Mouse (Mus musculus): Measurements from ENCODE around the gene Pik3r4. TPM values are rescaled to one million over a fixed set of nuclear protein-coding genes. Genes with fewer than 3 reads are reported as not detected.
"Not testable (repeated sequence)": the region's sequence is repeated elsewhere in the genome, so short reads cannot be mapped to it uniquely, and the experiment has no call there.

Pik3r4 gene
- 17.2 and 18.7 TPM in 2 replicates for polyA plus RNA-seq (2015; fragmentation: Nextera tagmentation; extraction: Ambion mirVana)

- ATAC-seq (ENCODE audit: insufficient read depth, low FRiP score): peak; percentile 91
- 5% methylated on average over 37 of the region's 37 CpGs for WGBS
Measured at GRCm38 (mm10) chr9:105642460-105643371, at the start of gene Pik3r4. Gene Pik3r4 (plus strand): TSS chr9:105642978.

GRCm38 (mm10) chr9:105598906-105599305, 43.9 kb upstream of the Pik3r4 start:
- Histone ChIP-seq H3K36me3 (ENCODE audit: control insufficient read depth, insufficient read depth, low read length) (no peaks in the 10 kb centered on the region), H3K4me2 (ENCODE audit: low read depth, low read length) (no peak overlapping the region), H3K4me3 (replicated peaks; ENCODE audit: low read length) (no peak overlapping the region), H3K4me1 (ENCODE audit: control insufficient read depth, insufficient read depth, low read length) (no peaks in the 10 kb centered on the region), H3K9me3 (replicated peaks; ENCODE audit: control insufficient read depth, low read length) (no peaks in the 10 kb centered on the region), H3K27me3 (ENCODE audit: control insufficient read depth, insufficient read depth, low read length) (no peaks in the 10 kb centered on the region), H3K27ac (ENCODE audit: low read length) (no peak overlapping the region), H3K9ac (ENCODE audit: low read length) (no peak overlapping the region)
- WGBS: 83% methylated on average over 4 of the region's 4 CpGs
- ATAC-seq (ENCODE audit: insufficient read depth, low FRiP score): no peak

More at GRCm38 (mm10) chr9:105642460-105643371, at the start of gene Pik3r4:
- no peaks in the 10 kb centered on the region for H3K36me3 ChIP-seq (ENCODE audit: control insufficient read depth, insufficient read depth, low read length)
- 0 out of 2 replicates have a peak within 1 kb of the TSS, but pooled peaks have one; percentile 31 for H3K27ac ChIP-seq (ENCODE audit: low read length)
- peak within 1 kb of the TSS; percentile 68 for H3K4me2 ChIP-seq (ENCODE audit: low read depth, low read length)
- 0 out of 2 replicates have a peak, but pooled peaks cover 5% of the 10 kb centered on the region for H3K4me1 ChIP-seq (ENCODE audit: control insufficient read depth, insufficient read depth, low read length)
- H3K27me3 ChIP-seq (ENCODE audit: control insufficient read depth, insufficient read depth, low read length): no peaks in the 10 kb centered on the region
- peak within 1 kb of the TSS; percentile 82 for H3K9ac ChIP-seq (ENCODE audit: low read length)
- H3K9me3 ChIP-seq (replicated peaks; ENCODE audit: control insufficient read depth, low read length): no peaks in the 10 kb centered on the region
- H3K4me3 ChIP-seq (replicated peaks; ENCODE audit: low read length): peak within 1 kb of the TSS; percentile 69

- Histone ChIP-seq H3K4me2 (ENCODE audit: low read depth, low read length) (no peak overlapping the region), H3K4me3 (replicated peaks; ENCODE audit: low read length) (no peak overlapping the region), H3K9me3 (replicated peaks; ENCODE audit: control insufficient read depth, low read length) (no peaks in the 10 kb centered on the region), H3K27me3 (ENCODE audit: control insufficient read depth, insufficient read depth, low read length) (no peaks in the 10 kb centered on the region), H3K4me1 (ENCODE audit: control insufficient read depth, insufficient read depth, low read length) (no peaks in the 10 kb centered on the region), H3K36me3 (ENCODE audit: control insufficient read depth, insufficient read depth, low read length) (no peaks in the 10 kb centered on the region), H3K27ac (ENCODE audit: low read length) (no peak overlapping the region), H3K9ac (ENCODE audit: low read length) (no peak overlapping the region)
- WGBS: 86% methylated on average over 15 of the region's 15 CpGs
- ATAC-seq (ENCODE audit: insufficient read depth, low FRiP score): no peak
Measured at GRCm38 (mm10) chr9:105611980-105612771, 30.6 kb upstream of the Pik3r4 start.

- 81% methylated on average over 7 of the region's 7 CpGs for WGBS
- H3K36me3 ChIP-seq (ENCODE audit: control insufficient read depth, insufficient read depth, low read length): no peaks in the 10 kb centered on the region
Measured at GRCm38 (mm10) chr9:105612919-105613318, 29.9 kb upstream of the Pik3r4 start.

GRCm38 (mm10) chr9:105615952-105616351, 26.8 kb upstream of the Pik3r4 start:
- Histone ChIP-seq H3K9ac (ENCODE audit: low read length) (no peak overlapping the region), H3K36me3 (ENCODE audit: control insufficient read depth, insufficient read depth, low read length) (no peaks in the 10 kb centered on the region), H3K4me1 (ENCODE audit: control insufficient read depth, insufficient read depth, low read length) (no peaks in the 10 kb centered on the region), H3K27ac (ENCODE audit: low read length) (no peak overlapping the region), H3K4me2 (ENCODE audit: low read depth, low read length) (no peak overlapping the region), H3K9me3 (replicated peaks; ENCODE audit: control insufficient read depth, low read length) (no peaks in the 10 kb centered on the region), H3K27me3 (ENCODE audit: control insufficient read depth, insufficient read depth, low read length) (no peaks in the 10 kb centered on the region), H3K4me3 (replicated peaks; ENCODE audit: low read length) (no peak overlapping the region)
- no peak for ATAC-seq (ENCODE audit: insufficient read depth, low FRiP score)
- WGBS: 49% methylated on average over 2 of the region's 2 CpGs

More at GRCm38 (mm10) chr9:105612919-105613318, 29.9 kb upstream of the Pik3r4 start:
- Histone ChIP-seq H3K4me1 (ENCODE audit: control insufficient read depth, insufficient read depth, low read length) (no peaks in the 10 kb centered on the region), H3K27ac (ENCODE audit: low read length) (no peak overlapping the region), H3K4me3 (replicated peaks; ENCODE audit: low read length) (no peak overlapping the region), H3K27me3 (ENCODE audit: control insufficient read depth, insufficient read depth, low read length) (no peaks in the 10 kb centered on the region), H3K9ac (ENCODE audit: low read length) (no peak overlapping the region), H3K9me3 (replicated peaks; ENCODE audit: control insufficient read depth, low read length) (no peaks in the 10 kb centered on the region), H3K4me2 (ENCODE audit: low read depth, low read length) (no peak overlapping the region)
- no peak for ATAC-seq (ENCODE audit: insufficient read depth, low FRiP score)

GRCm38 (mm10) chr9:105617274-105617673, 25.5 kb upstream of the Pik3r4 start:
- not testable (repeated sequence) for H3K36me3 ChIP-seq (ENCODE audit: control insufficient read depth, insufficient read depth, low read length); H3K27me3 ChIP-seq (ENCODE audit: control insufficient read depth, insufficient read depth, low read length); H3K4me3 ChIP-seq (replicated peaks; ENCODE audit: low read length); H3K27ac ChIP-seq (ENCODE audit: low read length); H3K9ac ChIP-seq (ENCODE audit: low read length); H3K9me3 ChIP-seq (replicated peaks; ENCODE audit: control insufficient read depth, low read length); H3K4me2 ChIP-seq (ENCODE audit: low read depth, low read length); ATAC-seq (ENCODE audit: insufficient read depth, low FRiP score); H3K4me1 ChIP-seq (ENCODE audit: control insufficient read depth, insufficient read depth, low read length)

- no peaks in the 10 kb centered on the region for H3K36me3 ChIP-seq (ENCODE audit: control insufficient read depth, insufficient read depth, low read length)
- H3K9me3 ChIP-seq (replicated peaks; ENCODE audit: control insufficient read depth, low read length): no peaks in the 10 kb centered on the region
- H3K9ac ChIP-seq (ENCODE audit: low read length): no peak overlapping the region
- no peaks in the 10 kb centered on the region for H3K4me1 ChIP-seq (ENCODE audit: control insufficient read depth, insufficient read depth, low read length)
- ATAC-seq (ENCODE audit: insufficient read depth, low FRiP score): no peak
- no peak overlapping the region for H3K27ac ChIP-seq (ENCODE audit: low read length)
- WGBS: 77% methylated on average over 2 of the region's 2 CpGs
- H3K4me3 ChIP-seq (replicated peaks; ENCODE audit: low read length): no peak overlapping the region
- H3K4me2 ChIP-seq (ENCODE audit: low read depth, low read length): no peak overlapping the region
- H3K27me3 ChIP-seq (ENCODE audit: control insufficient read depth, insufficient read depth, low read length): no peaks in the 10 kb centered on the region
Measured at GRCm38 (mm10) chr9:105633961-105634360, 8.8 kb upstream of the Pik3r4 start.

- not testable (repeated sequence) for H3K9me3 ChIP-seq (replicated peaks; ENCODE audit: control insufficient read depth, low read length); ATAC-seq (ENCODE audit: insufficient read depth, low FRiP score); H3K9ac ChIP-seq (ENCODE audit: low read length); H3K4me1 ChIP-seq (ENCODE audit: control insufficient read depth, insufficient read depth, low read length); H3K27me3 ChIP-seq (ENCODE audit: control insufficient read depth, insufficient read depth, low read length); H3K4me3 ChIP-seq (replicated peaks; ENCODE audit: low read length); H3K36me3 ChIP-seq (ENCODE audit: control insufficient read depth, insufficient read depth, low read length); H3K27ac ChIP-seq (ENCODE audit: low read length); H3K4me2 ChIP-seq (ENCODE audit: low read depth, low read length)
- WGBS: 75% methylated on average over 6 of the region's 6 CpGs
Measured at GRCm38 (mm10) chr9:105641377-105641776, 1.4 kb upstream of the Pik3r4 start.

GRCm38 (mm10) chr9:105656189-105656588, 13.4 kb downstream of the Pik3r4 start:
- Histone ChIP-seq H3K36me3 (ENCODE audit: control insufficient read depth, insufficient read depth, low read length) (peaks cover 5% of the 10 kb centered on the region; the same call in 1 of the 2 replicates), H3K4me1 (ENCODE audit: control insufficient read depth, insufficient read depth, low read length) (no peaks in the 10 kb centered on the region), H3K9me3 (replicated peaks; ENCODE audit: control insufficient read depth, low read length) (no peaks in the 10 kb centered on the region), H3K27ac (ENCODE audit: low read length) (no peak overlapping the region), H3K4me2 (ENCODE audit: low read depth, low read length) (no peak overlapping the region), H3K9ac (ENCODE audit: low read length) (no peak overlapping the region), H3K4me3 (replicated peaks; ENCODE audit: low read length) (no peak overlapping the region), H3K27me3 (ENCODE audit: control insufficient read depth, insufficient read depth, low read length) (no peaks in the 10 kb centered on the region)
- ATAC-seq (ENCODE audit: insufficient read depth, low FRiP score): no peak
- 51% methylated on average over 2 of the region's 2 CpGs for WGBS

All from stomach, embryonic 16.5 days (tissue).